Mouse (Mus musculus) thymus, postnatal 10 days (tissue): Measurements from ENCODE around the gene Spin2f.
"Not testable (repeated sequence)": the region's sequence is repeated elsewhere in the genome, so short reads cannot be mapped to it uniquely, and the experiment has no call there.

ENCODE experiments used
- DNase-seq, 2 experiments: peaks; one replicate each; pipeline ENCODE4 v3.0.0; 2021; ENCODE audit warnings: low spot score in 2 of 2

Spin2f gene

GRCm38 (mm10) chrX:31253594-31253993 is at the start of gene Spin2f:
Gene Spin2f, plus strand, starts transcription at chrX:31253894.
- DNase-seq: not testable (repeated sequence)

- peak in 1 of 2 experiments; percentile 35 for DNase-seq
These were observed 41.6 kb upstream of the Spin2f start for GRCm38 (mm10) chrX:31212136-31212535.

- not testable (repeated sequence) for DNase-seq
These were observed 30.2 kb upstream of the Spin2f start for GRCm38 (mm10) chrX:31223536-31223935.

- DNase-seq: not testable (repeated sequence)
These were observed 18.6 kb upstream of the Spin2f start for GRCm38 (mm10) chrX:31235088-31235487.

GRCm38 (mm10) chrX:31241754-31242153 is 11.9 kb upstream of the Spin2f start:
- DNase-seq: not testable (repeated sequence)
